Mouse (Mus musculus) urinary bladder, adult 18-20 months (tissue): ENCODE data around the gene Copb2.

Experiments used
- DNase-seq, 2 experiments: peaks; one replicate each; pipeline ENCODE4 v3.0.0; 2022; ENCODE audit warnings: low spot score in 2 of 2, mixed read lengths in 2 of 2

The Copb2 gene

GRCm38 (mm10) chr9:98563137-98564126, at the start of gene Copb2:
Copb2 (plus strand) TSS chr9:98563721.
- peak; percentile 97 to 99 for DNase-seq

- no peak for DNase-seq
Observed at GRCm38 (mm10) chr9:98523872-98524271, 39.6 kb upstream of the Copb2 start.

- DNase-seq: no peak
Observed at GRCm38 (mm10) chr9:98524786-98525542, 38.6 kb upstream of the Copb2 start.

GRCm38 (mm10) chr9:98525543-98525924, 38.0 kb upstream of the Copb2 start:
- no peak for DNase-seq

- no peak for DNase-seq
Observed at GRCm38 (mm10) chr9:98527226-98527625, 36.3 kb upstream of the Copb2 start.

- no peak for DNase-seq
Observed at GRCm38 (mm10) chr9:98529776-98530175, 33.7 kb upstream of the Copb2 start.

- DNase-seq: no peak
Observed at GRCm38 (mm10) chr9:98530999-98531398, 32.5 kb upstream of the Copb2 start.

GRCm38 (mm10) chr9:98534675-98535280, 28.7 kb upstream of the Copb2 start:
- no peak for DNase-seq

GRCm38 (mm10) chr9:98535763-98536162, 27.8 kb upstream of the Copb2 start:
- no peak for DNase-seq

- DNase-seq: peak in 1 of 2 experiments; percentile 4
Observed at GRCm38 (mm10) chr9:98538017-98538712, 25.4 kb upstream of the Copb2 start.

GRCm38 (mm10) chr9:98538713-98539360, 24.7 kb upstream of the Copb2 start:
- peak; percentile 29 to 42 for DNase-seq

- DNase-seq: no peak
Observed at GRCm38 (mm10) chr9:98544042-98544441, 19.5 kb upstream of the Copb2 start.

GRCm38 (mm10) chr9:98583852-98584251, 20.3 kb downstream of the Copb2 start:
- DNase-seq: no peak

- no peak for DNase-seq
Observed at GRCm38 (mm10) chr9:98600094-98600493, 36.6 kb downstream of the Copb2 start.

- peak; percentile 52 to 75 for DNase-seq
Observed at GRCm38 (mm10) chr9:98601156-98601836, 37.8 kb downstream of the Copb2 start, which contains the start of gene Mrps22. Mrps22 (minus strand) TSS chr9:98601660.

GRCm38 (mm10) chr9:98601837-98602359, 38.4 kb downstream of the Copb2 start:
- no peak for DNase-seq

- no peak for DNase-seq
Observed at GRCm38 (mm10) chr9:98604896-98605295, 41.4 kb downstream of the Copb2 start.

GRCm38 (mm10) chr9:98628480-98628879, 65.0 kb downstream of the Copb2 start:
- DNase-seq: no peak

- DNase-seq: no peak
Observed at GRCm38 (mm10) chr9:98633287-98634162, 70.0 kb downstream of the Copb2 start.
